Mouse (Mus musculus) hematopoietic stem cell, adult 5-6 weeks (primary cell): ENCODE data around the gene Bmp3. TPM values are rescaled to one million over a fixed set of nuclear protein-coding genes. Genes with fewer than 3 reads are reported as not detected.
A peak's percentile ranks its signal among the peaks of the same experiment; 100 is the strongest.

Experiments used
- ATAC-seq, 2 experiments: fragments of 125-278 bp in 1 of 2; replicated peaks in 1 of 2; 2 replicates each; pipeline ENCODE4 v1.8.0; 2016 to 2017; ENCODE audit warnings: inconsistent platforms in 2 of 2, mild to moderate bottlenecking in 2 of 2, moderate number of reproducible peaks in 2 of 2, low read depth in 1 of 2, moderate TSS enrichment in 1 of 2; ENCODE audit not compliant: low FRiP score in 2 of 2, poor library complexity in 2 of 2, severe bottlenecking in 2 of 2, insufficient read depth in 1 of 2, low TSS enrichment in 1 of 2
- total RNA-seq: library from RNA; stranded (forward); fragments of 172-1452, 232-1000 nt; gene quantifications from 2 replicates; pipeline ENCODE4 v1.2.3, GENCODE M21; 2017

Gene Bmp3
- not detected in 2 replicates for total RNA-seq

DNA sequence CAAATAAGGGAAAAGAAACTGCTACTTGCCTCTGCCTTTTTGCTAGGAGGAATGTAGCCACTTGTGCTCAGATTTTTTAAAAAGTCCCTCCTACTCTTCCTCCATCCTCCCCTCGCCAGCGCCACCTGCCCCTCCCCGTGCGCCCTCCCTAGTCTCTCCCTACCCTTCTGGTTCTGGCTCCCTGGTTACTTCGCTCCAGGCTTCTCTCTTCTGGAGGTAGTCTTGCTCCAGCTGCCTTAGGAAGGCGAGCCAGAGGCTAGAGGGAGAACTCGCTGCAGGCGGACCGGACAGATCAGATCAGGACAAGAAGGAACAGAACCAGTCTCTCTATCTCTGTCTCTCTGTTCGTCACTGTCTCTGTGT lies at the start of gene Bmp3:
Bmp3 (plus strand) TSS at position 152 of the 363 bp plus-strand sequence.
- no peak for ATAC-seq

DNA sequence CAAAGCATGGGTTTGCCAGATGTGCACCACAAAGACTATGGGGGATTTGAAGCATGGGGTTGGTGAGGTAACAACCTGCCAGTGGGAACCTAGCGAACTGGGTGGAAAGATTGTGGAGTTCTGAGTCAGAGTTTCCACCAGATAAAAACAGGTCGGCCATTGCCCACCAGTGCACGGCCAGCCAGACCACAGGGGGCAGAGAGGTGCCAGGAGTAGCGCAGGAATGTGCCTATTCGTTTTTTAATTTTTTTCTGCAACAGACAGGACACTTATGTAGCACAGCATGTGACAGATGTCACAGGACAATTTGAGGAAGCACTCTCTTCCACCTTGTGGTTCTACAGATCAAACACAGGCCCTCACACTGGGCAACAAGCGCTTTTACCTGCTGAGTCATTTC lies 49.5 kb upstream of the Bmp3 start:
- no peak for ATAC-seq

DNA sequence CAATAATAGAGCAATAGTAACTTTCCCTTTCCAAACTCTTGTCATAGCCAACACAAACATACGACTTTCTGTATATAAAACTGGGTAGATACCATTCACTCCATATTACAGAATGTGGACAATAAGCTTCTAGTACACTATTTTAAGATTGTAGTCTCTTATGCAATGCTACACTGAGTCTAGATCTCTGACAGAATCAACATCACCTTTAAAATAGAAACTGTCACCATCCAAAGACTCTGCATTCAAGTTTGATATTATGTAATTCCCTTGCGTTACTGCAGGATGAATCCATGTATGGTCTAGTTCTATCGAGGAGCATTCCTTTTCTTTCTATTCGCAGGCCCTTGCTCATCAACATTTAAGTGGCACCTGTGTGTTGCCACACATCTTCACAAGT lies 47.7 kb upstream of the Bmp3 start:
- ATAC-seq: no peak

DNA sequence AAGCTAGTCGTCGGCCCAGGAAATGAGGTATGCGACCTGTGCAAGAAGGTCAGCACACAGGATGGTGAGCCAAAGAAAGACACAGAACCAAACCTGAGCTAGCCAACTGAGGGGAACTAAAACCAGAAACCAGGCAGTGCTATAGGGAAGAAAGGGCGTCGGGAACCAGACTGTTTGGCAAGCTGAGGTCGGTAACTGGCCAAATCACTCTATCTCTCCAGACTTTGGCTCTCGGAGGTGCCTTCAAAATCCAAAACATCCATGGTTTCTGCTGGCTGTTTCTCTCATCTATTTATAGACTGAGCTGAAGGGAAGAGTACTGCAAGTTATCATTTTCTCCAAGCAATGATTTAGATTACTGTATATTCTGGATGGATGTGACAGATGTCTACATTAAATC lies 47.2 kb upstream of the Bmp3 start:
- no peak for ATAC-seq

DNA sequence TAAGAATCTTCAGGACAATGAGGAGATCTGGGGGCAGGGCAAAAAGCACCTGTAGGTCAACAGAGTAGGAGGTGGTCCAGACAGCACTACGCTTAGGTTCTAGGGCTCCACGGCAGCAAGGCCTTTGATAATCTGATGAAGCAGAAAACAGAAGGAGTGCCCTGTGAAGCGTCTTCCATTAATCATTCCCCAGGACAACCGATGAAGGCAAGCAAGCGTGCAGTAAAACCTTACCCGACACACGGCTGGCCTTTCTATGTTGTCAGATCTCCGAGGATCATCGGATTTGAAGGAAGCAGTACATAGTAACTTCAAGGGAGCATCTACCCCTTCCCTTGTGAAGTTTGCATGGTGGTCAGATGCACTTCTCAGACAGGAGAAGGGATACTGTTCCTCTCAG lies 46.3 kb upstream of the Bmp3 start:
- no peak for ATAC-seq

DNA sequence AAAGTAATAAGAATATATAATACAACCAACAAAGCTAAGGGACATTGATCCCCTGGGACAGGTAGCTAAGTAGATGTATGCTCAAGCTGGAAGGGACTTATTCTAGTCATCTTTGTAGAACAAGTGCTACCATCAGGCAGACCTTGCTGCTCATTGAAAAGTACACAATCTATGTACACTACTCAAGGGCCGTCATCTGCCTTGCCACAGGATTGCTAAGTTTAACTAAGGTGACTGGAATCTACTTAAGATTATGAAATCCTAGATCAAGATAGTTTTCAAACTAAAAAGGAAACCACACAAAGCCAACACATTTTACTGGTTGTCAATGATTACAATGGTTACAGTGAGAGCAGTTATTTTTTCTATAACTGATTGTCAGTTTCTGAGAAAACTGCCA lies 41.8 kb upstream of the Bmp3 start:
- ATAC-seq: no peak

DNA sequence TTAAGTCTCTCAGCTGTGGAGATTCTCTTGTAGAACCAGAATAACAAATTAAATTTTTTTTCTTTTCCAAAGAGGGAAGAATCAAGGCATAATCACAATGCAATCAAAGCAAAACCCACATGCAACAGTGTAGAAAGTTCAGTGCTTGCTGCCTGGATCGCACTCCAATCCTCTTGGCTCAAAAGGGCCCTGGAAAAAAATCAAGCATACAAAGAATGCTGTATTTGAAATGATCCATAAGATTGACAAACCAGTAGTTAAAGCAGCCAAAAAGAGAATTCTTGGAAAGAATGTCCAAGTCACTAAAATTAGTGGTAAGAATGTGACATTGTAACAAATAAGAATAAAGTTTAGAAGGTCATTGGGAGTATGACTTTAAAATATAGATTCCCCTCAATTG lies 38.9 kb upstream of the Bmp3 start:
- no peak for ATAC-seq

DNA sequence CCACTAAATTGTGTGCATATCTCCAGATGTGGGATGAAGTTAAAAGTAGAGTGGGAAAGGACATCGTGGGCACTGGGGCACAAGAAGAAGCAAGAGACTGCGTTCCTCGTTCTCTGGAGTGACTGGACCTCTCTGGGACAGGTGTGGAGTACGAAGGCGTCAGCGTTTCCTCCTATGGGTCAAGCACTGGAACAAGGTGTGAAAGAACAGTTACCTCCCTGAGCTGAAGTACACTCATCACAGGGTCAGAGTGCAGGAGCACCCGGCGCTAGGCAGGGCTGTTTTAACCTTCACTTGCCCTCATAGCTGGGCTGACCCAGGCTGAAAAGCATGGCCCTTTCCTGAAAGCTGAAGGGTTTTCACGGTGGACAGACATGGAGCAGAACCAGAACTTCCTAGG lies 20.5 kb upstream of the Bmp3 start:
- ATAC-seq: no peak

DNA sequence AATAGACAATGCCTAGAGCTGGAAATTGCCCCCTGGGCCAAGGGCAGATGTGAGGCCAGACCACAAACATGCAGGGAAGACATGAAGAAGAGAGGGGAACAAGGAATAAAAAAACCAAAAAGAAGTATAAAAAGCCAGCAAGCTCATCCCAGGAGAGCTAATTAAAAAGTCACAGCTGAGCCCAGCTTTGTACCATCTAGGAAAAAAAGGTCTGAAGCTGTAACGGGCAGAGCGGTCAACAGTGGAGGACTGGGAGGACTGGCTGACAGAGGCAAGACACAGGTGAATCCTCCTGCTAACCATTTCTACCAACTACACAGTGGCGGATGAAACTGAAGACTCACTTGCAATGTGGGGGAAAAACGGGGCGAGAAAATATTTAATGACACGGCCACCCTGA lies 19.9 kb upstream of the Bmp3 start:
- no peak for ATAC-seq

DNA sequence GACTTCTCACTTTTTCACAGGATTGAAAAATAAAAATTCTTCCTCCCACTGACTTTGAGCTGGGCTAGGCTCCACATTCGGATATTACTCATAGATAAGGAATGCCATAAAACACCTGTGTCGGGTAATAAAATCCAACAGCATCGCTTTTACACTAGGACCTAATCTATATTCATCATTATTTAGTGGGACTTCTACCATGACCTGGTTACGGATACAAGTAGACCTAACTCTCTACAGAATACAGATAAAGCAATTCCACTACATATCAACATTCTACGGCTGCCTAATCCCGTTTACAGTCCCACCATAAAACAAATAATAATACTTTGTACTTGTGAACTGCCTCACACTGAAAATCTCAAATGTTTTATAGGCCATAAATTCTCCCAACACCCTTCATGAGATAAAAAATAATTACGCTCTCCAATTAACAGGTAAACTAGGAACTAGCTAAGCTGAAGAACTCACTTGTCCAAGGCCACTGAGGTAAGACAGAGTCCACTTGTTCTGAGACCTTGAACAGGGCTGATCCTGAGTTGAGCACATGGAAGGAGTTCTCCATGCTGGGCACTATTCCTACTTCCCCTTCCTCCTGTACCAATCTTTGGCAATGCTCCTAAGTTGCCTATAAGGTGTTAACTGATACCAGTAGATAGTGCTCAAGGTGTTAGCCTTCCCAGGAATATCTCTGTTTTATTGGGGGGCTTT lies 11.5 kb upstream of the Bmp3 start:
- no peak for ATAC-seq

DNA sequence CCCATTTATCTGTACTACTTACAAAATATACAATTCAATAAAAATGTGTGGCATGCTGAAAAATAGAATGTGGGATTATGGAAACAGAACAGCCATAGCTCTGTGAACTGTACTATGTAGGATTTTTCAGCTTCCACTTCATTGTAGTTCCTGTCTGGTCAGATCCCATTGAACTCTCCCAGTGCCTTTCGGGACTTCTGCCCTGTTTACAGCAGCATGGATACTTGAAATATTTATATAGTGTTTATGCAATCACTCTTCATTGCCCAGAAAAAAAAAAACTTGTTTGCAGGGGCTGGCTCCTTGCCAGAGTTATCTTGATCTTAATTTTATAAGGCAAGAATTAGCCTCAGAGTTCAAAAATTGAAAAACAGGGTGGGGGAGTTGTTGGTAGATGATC lies 9.6 kb upstream of the Bmp3 start:
- no peak for ATAC-seq

DNA sequence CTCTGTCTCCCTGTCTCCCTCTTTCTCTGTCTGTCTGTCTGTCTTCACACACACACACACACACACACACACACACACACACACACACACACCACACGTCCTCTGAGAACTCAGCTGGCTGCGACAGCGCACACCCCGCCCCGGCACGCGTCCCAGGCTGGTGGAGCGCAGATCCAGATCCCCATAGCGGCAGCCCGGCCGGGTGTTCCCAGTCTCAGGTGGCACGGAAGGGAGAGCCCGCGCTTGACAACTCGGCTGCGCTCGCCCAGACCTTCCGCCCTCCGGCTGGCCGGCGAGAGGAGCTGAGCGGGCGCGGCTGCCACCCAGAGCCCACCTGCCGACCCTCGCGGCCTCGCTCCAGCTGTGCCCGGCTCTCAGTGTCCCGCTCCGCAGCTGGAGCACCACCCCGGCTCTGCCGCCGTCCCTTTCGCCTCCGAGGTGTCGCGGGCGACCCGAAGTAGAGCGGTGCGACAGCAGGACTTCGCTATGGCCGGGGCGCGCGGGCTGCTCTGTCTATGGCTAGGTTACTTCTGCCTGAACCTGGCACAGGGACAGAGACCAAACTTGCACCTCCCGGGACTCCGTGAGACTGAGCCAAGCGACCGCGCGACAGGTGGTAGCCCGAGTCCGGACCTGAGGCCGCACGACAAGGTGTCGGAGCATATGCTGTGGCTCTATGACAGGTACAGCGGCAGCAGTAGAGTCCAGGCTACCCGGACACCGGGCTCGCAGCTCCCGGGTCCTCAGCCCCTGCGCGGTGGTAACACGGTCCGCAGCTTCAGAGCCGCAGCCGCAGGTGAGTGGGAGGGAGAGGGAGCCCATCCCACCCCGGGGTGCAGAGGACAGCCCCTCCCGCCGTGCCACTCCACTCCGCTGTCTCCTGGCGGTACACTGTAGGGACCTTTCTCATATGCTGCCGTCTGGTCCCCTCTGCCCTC lies 681 bp downstream of the Bmp3 start:
- peak in 1 of 2 experiments; percentile 21; a peak in 1 of 4 replicates for ATAC-seq

DNA sequence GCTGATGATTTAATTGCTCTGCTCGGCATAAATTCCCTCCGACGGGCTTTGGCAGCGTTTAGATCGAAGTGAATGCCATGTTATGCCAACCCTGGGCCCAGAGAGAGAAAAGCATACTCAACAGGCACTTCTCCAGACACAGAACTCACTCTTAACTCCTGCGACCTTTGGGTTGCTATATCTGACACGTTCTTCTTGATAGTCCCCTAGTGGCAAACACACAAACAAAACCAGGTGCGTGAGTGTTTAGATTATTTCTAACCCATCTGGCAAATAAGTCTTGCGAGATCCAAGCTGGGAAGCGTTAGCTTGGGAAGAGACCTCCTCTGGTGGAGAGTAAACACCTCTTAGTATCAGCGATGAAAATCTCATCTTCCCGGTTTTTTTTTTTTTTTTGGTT lies 1.5 kb downstream of the Bmp3 start:
- no peak for ATAC-seq

DNA sequence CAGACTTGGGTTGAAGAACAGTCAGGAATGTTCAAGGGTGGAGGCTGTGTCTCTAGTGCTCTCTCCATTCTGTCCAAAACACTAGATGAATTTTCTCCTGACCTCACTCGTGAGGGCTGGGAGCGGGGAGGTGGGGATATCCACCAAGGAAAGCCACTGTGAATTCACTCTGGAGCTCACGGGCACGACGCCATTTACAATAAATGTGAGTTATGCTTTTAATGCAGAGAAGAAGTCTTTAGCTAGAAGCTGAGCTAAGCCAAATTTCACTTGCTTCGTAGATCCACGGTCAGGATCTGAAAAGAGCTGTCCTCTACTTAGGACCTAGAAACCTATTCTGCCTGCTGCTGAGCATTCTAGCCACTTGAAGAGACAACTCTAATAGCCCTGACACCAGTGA lies 2.1 kb downstream of the Bmp3 start:
- no peak for ATAC-seq

DNA sequence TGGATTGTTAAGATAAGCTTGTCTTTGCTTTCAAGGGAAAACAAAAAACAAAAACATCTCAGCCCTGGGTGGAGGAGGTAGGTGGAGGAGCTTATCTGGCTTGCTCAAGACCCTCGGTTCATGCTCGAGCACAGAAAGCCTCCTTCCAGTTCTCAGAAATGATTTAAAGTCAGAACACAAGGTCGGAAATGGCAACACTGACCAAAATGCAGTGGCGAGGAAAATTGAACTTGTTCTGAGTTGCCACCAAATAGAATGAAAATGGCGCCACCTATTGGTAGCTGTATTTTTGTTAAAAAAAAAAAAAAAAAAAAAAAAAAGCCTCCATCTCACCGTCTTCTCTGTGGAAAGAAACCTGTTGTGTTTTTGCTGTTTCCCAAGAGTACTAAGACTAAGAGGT lies 9.7 kb downstream of the Bmp3 start:
- peak in 1 of 2 experiments; percentile 42; a peak in 1 of 4 replicates for ATAC-seq

DNA sequence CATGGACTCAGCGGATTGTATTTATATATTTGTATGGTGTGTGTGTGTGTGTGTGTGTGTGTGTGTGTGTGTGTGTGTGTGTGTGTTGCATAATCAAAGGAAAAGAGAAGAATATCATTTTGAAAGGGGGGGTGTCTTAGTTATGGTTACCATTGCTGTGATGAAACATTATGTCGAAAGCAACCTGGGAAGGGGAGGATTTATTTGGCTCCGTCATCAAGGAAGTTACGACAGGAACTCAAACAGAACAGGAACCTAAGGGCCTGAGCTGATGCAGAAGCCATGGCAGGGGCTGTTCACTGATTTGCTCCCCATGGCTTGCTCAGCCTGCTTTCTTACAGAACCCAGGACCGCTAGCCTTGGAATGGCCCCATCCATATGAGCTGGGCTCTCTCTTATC lies 10.9 kb downstream of the Bmp3 start:
- no peak for ATAC-seq

DNA sequence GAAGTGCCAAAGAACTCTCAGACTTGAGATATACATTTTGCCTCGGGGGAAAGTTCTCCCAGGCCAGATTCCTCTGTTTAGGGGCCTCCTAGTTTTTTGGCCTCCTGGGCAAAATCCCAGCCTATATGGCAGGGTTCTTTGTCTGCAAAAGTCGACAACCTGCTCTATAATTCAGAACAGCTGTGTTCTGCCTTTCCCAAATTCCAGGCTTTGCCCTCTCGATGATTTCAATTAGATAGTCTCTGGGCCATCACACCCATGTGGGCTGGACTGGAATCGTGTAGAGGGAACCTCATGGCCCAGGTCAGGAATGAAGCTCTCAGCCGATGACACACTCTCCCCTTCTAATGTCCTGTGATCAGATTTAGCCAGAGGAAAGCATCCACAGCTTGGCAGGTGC lies 21.8 kb downstream of the Bmp3 start:
- ATAC-seq: no peak

DNA sequence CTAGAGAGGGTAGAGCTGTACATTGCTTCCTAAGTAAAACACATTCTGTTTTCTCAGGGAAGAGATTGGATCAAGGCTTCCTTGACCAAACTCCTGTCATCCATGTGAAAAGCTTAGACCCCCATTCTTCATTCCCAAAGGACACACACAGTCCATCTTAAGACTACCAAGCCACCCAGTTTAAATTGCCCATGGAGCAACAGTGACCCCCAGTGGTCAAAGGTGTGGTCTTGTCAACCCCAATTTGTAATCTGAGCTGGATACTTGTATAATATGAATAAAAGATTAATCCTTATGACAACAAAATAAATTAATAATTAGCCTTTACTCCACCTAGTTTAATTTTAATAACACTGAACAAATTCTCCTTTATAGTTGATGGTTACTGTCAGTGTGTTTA lies 24.7 kb downstream of the Bmp3 start:
- peak in 1 of 2 experiments; percentile 62; a peak in 1 of 4 replicates for ATAC-seq

DNA sequence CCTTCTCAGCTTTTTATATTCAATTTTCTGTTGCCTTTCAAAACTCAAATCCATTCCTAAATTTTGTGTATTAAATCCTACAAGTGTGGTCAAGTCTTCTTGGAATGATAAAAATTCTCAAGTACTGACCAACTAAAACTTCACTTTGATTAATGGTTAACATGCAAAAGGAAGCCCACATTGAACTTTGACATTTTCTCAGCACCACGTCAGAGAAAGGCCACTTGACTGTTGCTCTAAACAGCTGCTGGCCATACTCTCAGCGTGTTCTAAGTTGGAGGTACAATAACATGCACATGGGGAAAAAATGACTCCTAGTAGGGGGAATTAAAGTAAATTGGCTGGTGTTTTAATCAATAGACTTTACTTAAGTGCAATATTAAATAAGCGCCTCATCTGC lies 27.9 kb downstream of the Bmp3 start:
- no peak for ATAC-seq
